Mouse (Mus musculus): ENCODE results near the gene Rab43.

- TF ChIP-seq GATA1 (IDR thresholded peaks at IDR 0.05; ENCODE audit: borderline replicate concordance, low read length), result no peak
- TF ChIP-seq FLI1 (IDR thresholded peaks at IDR 0.05; ENCODE audit: low read length), result no peak
These were observed 22.2 kb downstream of the Rab43 start for GRCm38 (mm10) chr6:87789791-87790190.

All from megakaryocyte, embryonic 14.5 days (primary cell).